21 mouse cellular contexts compared by ENCODE assay signal in genomic region chr11:62563590-62563989, GRCm38 (mm10).
"Had no signal": no experiment of that assay in that cellular context is flagged by ENCODE, and none has a peak within 500 bp of the region (broad histone marks: within the 10 kb centered on the region; RNA-seq: fewer than 3 reads in every experiment).

No protein-coding gene starts in this region.

- H3K9me3 ChIP-seq: heart, embryonic 10.5 days; heart, embryonic 12.5 days; hindbrain, embryonic 10.5 days; hindbrain, embryonic 12.5 days; intestine, embryonic 15.5 days; limb, embryonic 13.5 days; limb, embryonic 15.5 days; liver, embryonic 12.5 days had no signal

- H3K4me1 ChIP-seq: hindbrain, embryonic 12.5 days had no signal

- H3K4me3 ChIP-seq: heart, embryonic 10.5 days; heart, embryonic 12.5 days; hindbrain, embryonic 10.5 days; hindbrain, embryonic 12.5 days; intestine, embryonic 15.5 days; limb, embryonic 13.5 days; limb, embryonic 15.5 days; liver, embryonic 12.5 days had no signal

- H3K36me3 ChIP-seq: heart, embryonic 10.5 days; heart, embryonic 12.5 days; hindbrain, embryonic 10.5 days; hindbrain, embryonic 12.5 days; intestine, embryonic 15.5 days; limb, embryonic 13.5 days; limb, embryonic 15.5 days; liver, embryonic 12.5 days had no signal

- DNase-seq: gastrocnemius, postnatal 25 days; heart, adult 18-20 months; heart, postnatal 10 days; heart, postnatal 4 days; kidney, adult 18-20 months; kidney, adult 8-10 months; kidney, postnatal 10 days; kidney, postnatal 36 days; layer of hippocampus, adult 9-11 months; layer of hippocampus, postnatal 36 days; left cerebral cortex, postnatal 4 days had no signal

- H3K27ac ChIP-seq: heart, embryonic 10.5 days; hindbrain, embryonic 10.5 days; hindbrain, embryonic 12.5 days; hindbrain, embryonic 14.5 days; intestine, embryonic 15.5 days; limb, embryonic 13.5 days; limb, embryonic 15.5 days; liver, embryonic 12.5 days; liver, embryonic 14.5 days had no signal

- H3K27me3 ChIP-seq: heart, embryonic 12.5 days; hindbrain, embryonic 12.5 days; intestine, embryonic 15.5 days; limb, embryonic 13.5 days; limb, embryonic 15.5 days had no signal

- H3K9ac ChIP-seq: heart, embryonic 12.5 days; hindbrain, embryonic 12.5 days; hindbrain, embryonic 14.5 days; intestine, embryonic 15.5 days; limb, embryonic 13.5 days; limb, embryonic 15.5 days; liver, embryonic 12.5 days; liver, embryonic 14.5 days had no signal
